ENCODE assay signal across 15 mouse cellular contexts in the genomic region with DNA sequence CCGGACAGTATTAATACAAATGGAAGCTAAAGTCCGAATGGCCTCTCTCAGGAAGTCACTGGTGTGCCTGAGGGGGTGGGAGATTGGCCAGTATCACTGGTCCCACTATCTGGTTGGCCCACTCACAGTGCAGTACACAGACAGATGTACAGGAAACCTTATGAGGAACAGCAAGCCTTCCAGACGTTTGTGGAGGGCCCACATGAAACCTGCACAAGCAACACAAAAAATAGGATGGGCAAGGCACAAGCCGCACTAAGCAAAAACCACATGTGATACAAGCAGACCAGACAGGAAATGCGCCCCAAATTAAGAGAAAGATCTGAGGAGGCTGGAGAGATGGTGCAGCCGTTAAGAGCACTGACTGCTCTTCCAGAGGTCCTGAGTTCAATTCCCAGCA. TPM values are rescaled to one million over a fixed set of nuclear protein-coding genes. Genes with fewer than 3 reads are reported as not detected.
DNase-seq lines count a peak whose midpoint lies in the region; ATAC-seq and TF ChIP-seq lines count a peak whose summit lies in the region.
"Had no signal": no experiment of that assay in that cellular context is flagged by ENCODE, and none has a peak within 500 bp of the region (broad histone marks: within the 10 kb centered on the region; RNA-seq: fewer than 3 reads in every experiment).

No protein-coding gene starts in this region.

- no peak overlapping the region for H3K4me3 ChIP-seq in forebrain, embryonic 12.5 days (replicated peaks)
- no peak overlapping the region for H3K4me3 ChIP-seq in forebrain, embryonic 10.5 days
- H3K4me3 ChIP-seq in thymus, adult 2 months (ENCODE audit: control insufficient read depth, insufficient read depth, low read length) = no peak overlapping the region
- no peak overlapping the region for H3K4me3 ChIP-seq in neural tube, embryonic 14.5 days (ENCODE audit: low read depth, low read length)
- H3K4me3 ChIP-seq in kidney, embryonic 16.5 days (ENCODE audit: low read length) = no peak overlapping the region

- peak overlapping the region; percentile 36; the same call in 1 of the 2 replicates for H3K27ac ChIP-seq in forebrain, embryonic 12.5 days
- no peak overlapping the region for H3K27ac ChIP-seq in forebrain, embryonic 10.5 days
- H3K27ac ChIP-seq in thymus, adult 2 months (ENCODE audit: control insufficient read depth, insufficient read depth, low read length) = no peak overlapping the region
- peak overlapping the region; percentile 55; the same call in 1 of the 2 replicates for H3K27ac ChIP-seq in neural tube, embryonic 14.5 days (ENCODE audit: low read depth, low read length)
- no peak overlapping the region for H3K27ac ChIP-seq in kidney, embryonic 16.5 days (ENCODE audit: low read length)

- TF ChIP-seq POLR2A in thymus, adult 2 months (IDR thresholded peaks at IDR 0.05; ENCODE audit: control insufficient read depth, extremely low read depth, insufficient read depth, low read length, poor library complexity) = no peak

- H3K9ac ChIP-seq in forebrain, embryonic 12.5 days = no peak overlapping the region
- H3K9ac ChIP-seq in neural tube, embryonic 14.5 days (replicated peaks; ENCODE audit: low read depth, low read length) = no peak overlapping the region
- no peak overlapping the region for H3K9ac ChIP-seq in kidney, embryonic 16.5 days (replicated peaks; ENCODE audit: low read length)

- H3K9me3 ChIP-seq in forebrain, embryonic 12.5 days = no peaks in the 10 kb centered on the region
- no peaks in the 10 kb centered on the region for H3K9me3 ChIP-seq in forebrain, embryonic 10.5 days
- H3K9me3 ChIP-seq in neural tube, embryonic 14.5 days (ENCODE audit: control insufficient read depth, low read length) = no peaks in the 10 kb centered on the region
- H3K9me3 ChIP-seq in kidney, embryonic 16.5 days (ENCODE audit: low read length) = no peaks in the 10 kb centered on the region

- TF ChIP-seq CTCF in thymus, adult 2 months (IDR thresholded peaks at IDR 0.05; ENCODE audit: borderline replicate concordance, control insufficient read depth, extremely low read depth, insufficient read depth, low read length, poor library complexity) = no peak

- no peaks in the 10 kb centered on the region for H3K27me3 ChIP-seq in forebrain, embryonic 12.5 days
- no peaks in the 10 kb centered on the region for H3K27me3 ChIP-seq in forebrain, embryonic 10.5 days (ENCODE audit: poor library complexity, severe bottlenecking)
- peaks cover 9% of the 10 kb centered on the region for H3K27me3 ChIP-seq in thymus, adult 2 months (ENCODE audit: control insufficient read depth, insufficient read depth, low read length)
- no peaks in the 10 kb centered on the region for H3K27me3 ChIP-seq in neural tube, embryonic 14.5 days (ENCODE audit: control insufficient read depth, insufficient read depth, low read length)
- no peaks in the 10 kb centered on the region for H3K27me3 ChIP-seq in kidney, embryonic 16.5 days (ENCODE audit: insufficient read depth, low read length)

- WGBS in forebrain, embryonic 12.5 days = 82% methylated on average over 6 of the region's 6 CpGs
- 78% methylated on average over 6 of the region's 6 CpGs for WGBS in forebrain, embryonic 10.5 days
- 5% methylated on average over 6 of the region's 6 CpGs for whole genome bisulfite sequencing in thymus, adult 2 months
- WGBS in neural tube, embryonic 14.5 days = 52% methylated on average over 6 of the region's 6 CpGs
- WGBS in kidney, embryonic 16.5 days = 77% methylated on average over 6 of the region's 6 CpGs

- H3K4me1 ChIP-seq in forebrain, embryonic 12.5 days = peaks cover 23% of the 10 kb centered on the region
- peaks cover 41% of the 10 kb centered on the region for H3K4me1 ChIP-seq in forebrain, embryonic 10.5 days
- peaks cover 20% of the 10 kb centered on the region for H3K4me1 ChIP-seq in thymus, adult 2 months (replicated peaks; ENCODE audit: control insufficient read depth, insufficient read depth, low read length)
- H3K4me1 ChIP-seq in neural tube, embryonic 14.5 days (ENCODE audit: control insufficient read depth, insufficient read depth, low read length) = peaks cover 15% of the 10 kb centered on the region
- H3K4me1 ChIP-seq in kidney, embryonic 16.5 days (ENCODE audit: insufficient read depth, low read length) = peaks cover 24% of the 10 kb centered on the region

- no peak for DNase-seq in forebrain, embryonic 10.5 days (ENCODE audit: extremely low spot score, low spot score)
- DNase-seq in thymus, postnatal 0 days (ENCODE audit: low spot score) = peak; percentile 37
- no peak for DNase-seq in thymus, adult 2 months
- DNase-seq in heart, adult 18-20 months = no peak
- DNase-seq: B cell, adult 2 months; gastrocnemius, postnatal 14 days; heart, postnatal 10 days; kidney, postnatal 14 days; lung, postnatal 36 days had no signal

- no peak for ATAC-seq in forebrain, embryonic 12.5 days (ENCODE audit: low FRiP score)
- peak; percentile 58 for ATAC-seq in inflammation-experienced regulatory T-cells, adult 6 months
- no peak for ATAC-seq in neural tube, embryonic 14.5 days (ENCODE audit: low read depth)
- ATAC-seq in kidney, embryonic 16.5 days (ENCODE audit: low FRiP score, low TSS enrichment) = no peak

- H3K36me3 ChIP-seq in forebrain, embryonic 12.5 days (replicated peaks) = peaks cover 7% of the 10 kb centered on the region; the same call in 1 of the 2 replicates
- peaks cover 43% of the 10 kb centered on the region for H3K36me3 ChIP-seq in forebrain, embryonic 10.5 days (replicated peaks)
- no peaks in the 10 kb centered on the region for H3K36me3 ChIP-seq in thymus, adult 2 months (ENCODE audit: control insufficient read depth, insufficient read depth, low read length)
- H3K36me3 ChIP-seq in neural tube, embryonic 14.5 days (ENCODE audit: control insufficient read depth, insufficient read depth, low read length) = no peaks in the 10 kb centered on the region
- no peaks in the 10 kb centered on the region for H3K36me3 ChIP-seq in kidney, embryonic 16.5 days (ENCODE audit: insufficient read depth, low read length)

- H3K4me2 ChIP-seq in forebrain, embryonic 12.5 days = no peak overlapping the region
- no peak overlapping the region for H3K4me2 ChIP-seq in neural tube, embryonic 14.5 days (ENCODE audit: low read depth, low read length)
- no peak overlapping the region for H3K4me2 ChIP-seq in kidney, embryonic 16.5 days (replicated peaks; ENCODE audit: low read depth, low read length)

RNA-seq across cellular contexts. Expression of gene Golm1, which starts 3.4 kb away (rescaled TPM):
- polyA plus RNA-seq in forebrain, embryonic 12.5 days (2016; fragmentation: Nextera tagmentation; extraction: Ambion mirVana) = 109 and 114 TPM in 2 replicates
- 142 and 154 TPM in 2 replicates for polyA plus RNA-seq in forebrain, embryonic 10.5 days (2016; fragmentation: Nextera tagmentation; extraction: Ambion mirVana)
- polyA plus RNA-seq in thymus, postnatal 0 days (2015; fragmentation: Nextera tagmentation; extraction: Ambion mirVana) = 3.9 and 4.5 TPM in 2 replicates
- polyA plus RNA-seq in thymus, adult 2 months (2012; rRNA removed) = 3.2 and 4.4 TPM in 2 replicates
- polyA plus RNA-seq in inflammation-experienced regulatory T-cells, adult 6 months (2017; shearing (Covaris generic)) = 10 to 100 TPM; 40.8 to 58.9 (median 47.8) TPM
- polyA plus RNA-seq in neural tube, embryonic 14.5 days (2014; fragmentation: Nextera tagmentation; extraction: Ambion mirVana) = 21.4 and 30.3 TPM in 2 replicates
- total RNA-seq in heart, adult 18-20 months (2021) = 10 to 100 TPM; 14.6 to 19.4 TPM
- 39.6 and 40.1 TPM in 2 replicates for polyA plus RNA-seq in kidney, embryonic 16.5 days (2015; fragmentation: Nextera tagmentation; extraction: Ambion mirVana)

RNA-seq across cellular contexts. Expression of gene 4921517D22Rik, which starts 21.7 kb away (rescaled TPM):
- polyA plus RNA-seq in forebrain, embryonic 12.5 days (2016; fragmentation: Nextera tagmentation; extraction: Ambion mirVana) = not detected in 2 replicates
- not detected in 2 replicates for polyA plus RNA-seq in forebrain, embryonic 10.5 days (2016; fragmentation: Nextera tagmentation; extraction: Ambion mirVana)
- not detected in 2 replicates for polyA plus RNA-seq in thymus, postnatal 0 days (2015; fragmentation: Nextera tagmentation; extraction: Ambion mirVana)
- polyA plus RNA-seq in thymus, adult 2 months (2012; rRNA removed) = not detected in 2 replicates
- polyA plus RNA-seq in inflammation-experienced regulatory T-cells, adult 6 months (2017; shearing (Covaris generic)) = not detected
- polyA plus RNA-seq in neural tube, embryonic 14.5 days (2014; fragmentation: Nextera tagmentation; extraction: Ambion mirVana) = not detected in 2 replicates
- not detected for total RNA-seq in heart, adult 18-20 months (2021)
- polyA plus RNA-seq in kidney, embryonic 16.5 days (2015; fragmentation: Nextera tagmentation; extraction: Ambion mirVana) = not detected in 2 replicates
- total RNA-seq: gastrocnemius, postnatal 14 days; heart, postnatal 10 days; left cerebral cortex, postnatal 25 days had no signal
- polyA plus RNA-seq: embryonic facial prominence, embryonic 11.5 days had no signal

RNA-seq across cellular contexts. Expression of gene Spata31d1a, which starts 37.9 kb away (rescaled TPM):
- polyA plus RNA-seq in forebrain, embryonic 12.5 days (2016; fragmentation: Nextera tagmentation; extraction: Ambion mirVana) = 0.17 and 0.28 TPM in 2 replicates
- 0.04 and 0.05 TPM in 2 replicates for polyA plus RNA-seq in forebrain, embryonic 10.5 days (2016; fragmentation: Nextera tagmentation; extraction: Ambion mirVana)
- polyA plus RNA-seq in thymus, postnatal 0 days (2015; fragmentation: Nextera tagmentation; extraction: Ambion mirVana) = not detected in 2 replicates
- 0.03 and 0.08 TPM in 2 replicates for polyA plus RNA-seq in thymus, adult 2 months (2012; rRNA removed)
- not detected for polyA plus RNA-seq in inflammation-experienced regulatory T-cells, adult 6 months (2017; shearing (Covaris generic))
- polyA plus RNA-seq in neural tube, embryonic 14.5 days (2014; fragmentation: Nextera tagmentation; extraction: Ambion mirVana) = 0.06 and 0.21 TPM in 2 replicates
- not detected for total RNA-seq in heart, adult 18-20 months (2021)
- polyA plus RNA-seq in kidney, embryonic 16.5 days (2015; fragmentation: Nextera tagmentation; extraction: Ambion mirVana) = not detected in 2 replicates
- total RNA-seq: gastrocnemius, postnatal 14 days; heart, postnatal 10 days had no signal
- polyA plus RNA-seq: embryonic facial prominence, embryonic 11.5 days had no signal

RNA-seq across cellular contexts. Expression of gene Spata31d1b, which starts 39.8 kb away (rescaled TPM):
- polyA plus RNA-seq in forebrain, embryonic 12.5 days (2016; fragmentation: Nextera tagmentation; extraction: Ambion mirVana) = not detected in 2 replicates
- polyA plus RNA-seq in forebrain, embryonic 10.5 days (2016; fragmentation: Nextera tagmentation; extraction: Ambion mirVana) = 0.04 TPM in 1 of 2 replicates, not detected in the other
- 0.04 TPM in 2 replicates for polyA plus RNA-seq in thymus, postnatal 0 days (2015; fragmentation: Nextera tagmentation; extraction: Ambion mirVana)
- 0.69 and 1.00 TPM in 2 replicates for polyA plus RNA-seq in thymus, adult 2 months (2012; rRNA removed)
- not detected for polyA plus RNA-seq in inflammation-experienced regulatory T-cells, adult 6 months (2017; shearing (Covaris generic))
- polyA plus RNA-seq in neural tube, embryonic 14.5 days (2014; fragmentation: Nextera tagmentation; extraction: Ambion mirVana) = not detected in 2 replicates
- under 1 TPM in 1 of 2 experiments, not detected in 1; 0.05 TPM for total RNA-seq in heart, adult 18-20 months (2021)
- polyA plus RNA-seq in kidney, embryonic 16.5 days (2015; fragmentation: Nextera tagmentation; extraction: Ambion mirVana) = not detected in 2 replicates
- total RNA-seq: gastrocnemius, postnatal 14 days; heart, postnatal 10 days had no signal
- polyA plus RNA-seq: embryonic facial prominence, embryonic 11.5 days had no signal

RNA-seq across cellular contexts. Expression of gene Spata31d1d, which starts 59.3 kb away (rescaled TPM):
- polyA plus RNA-seq in forebrain, embryonic 12.5 days (2016; fragmentation: Nextera tagmentation; extraction: Ambion mirVana) = not detected in 2 replicates
- not detected in 2 replicates for polyA plus RNA-seq in forebrain, embryonic 10.5 days (2016; fragmentation: Nextera tagmentation; extraction: Ambion mirVana)
- polyA plus RNA-seq in thymus, postnatal 0 days (2015; fragmentation: Nextera tagmentation; extraction: Ambion mirVana) = not detected in 2 replicates
- 0.05 TPM in 1 of 2 replicates, not detected in the other for polyA plus RNA-seq in thymus, adult 2 months (2012; rRNA removed)
- not detected for polyA plus RNA-seq in inflammation-experienced regulatory T-cells, adult 6 months (2017; shearing (Covaris generic))
- polyA plus RNA-seq in neural tube, embryonic 14.5 days (2014; fragmentation: Nextera tagmentation; extraction: Ambion mirVana) = not detected in 2 replicates
- total RNA-seq in heart, adult 18-20 months (2021) = not detected
- polyA plus RNA-seq in kidney, embryonic 16.5 days (2015; fragmentation: Nextera tagmentation; extraction: Ambion mirVana) = not detected in 2 replicates
- total RNA-seq: gastrocnemius, postnatal 14 days; heart, postnatal 10 days; left cerebral cortex, postnatal 25 days had no signal
- polyA plus RNA-seq: embryonic facial prominence, embryonic 11.5 days had no signal

Comparison
In these comparisons a context has a peak if more than half of its experiments do, and no peak if none do; other contexts are left out.
1. H3K27ac ChIP-seq: peak in forebrain, embryonic 12.5 days (single experiment) and neural tube, embryonic 14.5 days (single experiment); none in forebrain, embryonic 10.5 days (single experiment), thymus, adult 2 months (single experiment) and kidney, embryonic 16.5 days (single experiment).